Mouse (Mus musculus): Measurements from ENCODE around the gene Pde3a. TPM values are rescaled to one million over a fixed set of nuclear protein-coding genes. Genes with fewer than 3 reads are reported as not detected.

Pde3a gene
- polyA plus RNA-seq (2012; ENCODE audit: insufficient read depth, low replicate concordance), result 3.9 and 4.4 TPM in 2 replicates

GRCm38 (mm10) chr6:141248691-141249584, at the start of gene Pde3a:
Gene Pde3a (plus strand): TSS chr6:141249269.
- Histone ChIP-seq H3K9me3 (no peaks in the 10 kb centered on the region), H3K4me3 (replicated peaks) (peak within 1 kb of the TSS; percentile 97), H3K36me3 (replicated peaks; ENCODE audit: low read length) (peaks cover 16% of the 10 kb centered on the region), H3K27me3 (replicated peaks) (peaks cover 17% of the 10 kb centered on the region), H3K4me1 (peaks cover 49% of the 10 kb centered on the region)
- TF ChIP-seq FLI1 (IDR thresholded peaks at IDR 0.05; ENCODE audit: low read length), result no peak
- TF ChIP-seq GATA1 (IDR thresholded peaks at IDR 0.05; ENCODE audit: borderline replicate concordance, low read length), result no peak

DNA sequence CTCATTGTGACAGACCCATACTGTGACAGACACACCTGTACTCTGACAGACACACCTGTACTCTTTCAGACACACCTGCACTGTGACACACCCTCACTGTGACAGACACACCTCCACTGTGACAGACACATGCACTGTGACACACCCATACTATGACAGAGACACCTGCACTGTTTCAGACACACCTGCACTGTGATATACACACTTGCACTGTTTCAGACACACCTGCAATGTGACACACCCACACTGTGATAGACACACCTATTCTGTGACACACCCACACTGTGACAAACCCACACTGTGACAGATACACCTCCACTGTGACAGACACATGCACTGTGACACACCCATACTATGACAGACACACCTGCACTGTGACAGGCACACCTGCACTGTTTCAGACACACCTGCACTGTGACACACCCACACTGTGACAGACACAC, 48.9 kb upstream of the Pde3a start:
- H3K36me3 ChIP-seq (replicated peaks; ENCODE audit: low read length), result no peaks in the 10 kb centered on the region
- no peak overlapping the region for H3K4me3 ChIP-seq (replicated peaks)
- TF ChIP-seq GATA1 (IDR thresholded peaks at IDR 0.05; ENCODE audit: borderline replicate concordance, low read length) (no peak), FLI1 (IDR thresholded peaks at IDR 0.05; ENCODE audit: low read length) (no peak)
- H3K4me1 ChIP-seq, result no peaks in the 10 kb centered on the region; the same call in 1 of the 2 replicates
- peaks cover 14% of the 10 kb centered on the region; the same call in 1 of the 2 replicates for H3K9me3 ChIP-seq
- no peaks in the 10 kb centered on the region for H3K27me3 ChIP-seq (replicated peaks)

- TF ChIP-seq FLI1 (IDR thresholded peaks at IDR 0.05; ENCODE audit: low read length), result no peak
- TF ChIP-seq GATA1 (IDR thresholded peaks at IDR 0.05; ENCODE audit: borderline replicate concordance, low read length), result no peak
- no peaks in the 10 kb centered on the region for H3K4me1 ChIP-seq
- H3K36me3 ChIP-seq (replicated peaks; ENCODE audit: low read length), result no peaks in the 10 kb centered on the region
- H3K9me3 ChIP-seq, result peaks cover 11% of the 10 kb centered on the region; the same call in 1 of the 2 replicates
- H3K27me3 ChIP-seq (replicated peaks), result no peaks in the 10 kb centered on the region
- H3K4me3 ChIP-seq (replicated peaks), result no peak overlapping the region
These were observed 41.5 kb upstream of the Pde3a start for GRCm38 (mm10) chr6:141207531-141207930.

DNA sequence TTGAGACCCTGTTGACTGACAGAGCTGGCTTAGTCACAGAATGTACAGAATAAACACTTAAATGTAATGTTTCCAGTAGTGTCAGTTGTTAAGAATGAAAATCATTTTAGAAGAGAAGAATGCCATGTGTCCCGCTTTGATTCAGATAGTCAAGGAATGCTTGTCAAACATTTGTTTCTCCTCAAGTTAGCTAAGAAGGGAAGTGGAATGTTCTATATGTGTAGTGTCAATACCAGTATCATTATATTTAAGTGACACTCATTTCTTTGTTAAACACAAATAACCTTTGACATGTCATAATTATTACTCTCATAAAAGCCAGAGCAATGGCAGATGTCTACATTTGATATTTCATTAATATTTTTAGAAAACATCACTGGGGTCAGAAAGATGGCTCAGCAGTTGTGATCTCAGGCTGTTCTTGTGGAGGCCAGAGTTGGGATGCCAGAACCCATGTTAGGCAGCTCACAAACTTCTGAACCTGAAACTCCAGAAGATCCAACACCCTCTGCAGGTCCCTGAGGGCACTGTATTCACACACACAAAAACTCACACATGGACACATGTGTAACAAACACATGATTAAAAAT, 40.7 kb upstream of the Pde3a start:
- no peak overlapping the region for H3K4me3 ChIP-seq (replicated peaks)
- TF ChIP-seq GATA1 (IDR thresholded peaks at IDR 0.05; ENCODE audit: borderline replicate concordance, low read length) (no peak), FLI1 (IDR thresholded peaks at IDR 0.05; ENCODE audit: low read length) (no peak)
- H3K9me3 ChIP-seq, result peaks cover 11% of the 10 kb centered on the region; the same call in 1 of the 2 replicates
- no peaks in the 10 kb centered on the region for H3K36me3 ChIP-seq (replicated peaks; ENCODE audit: low read length)
- no peaks in the 10 kb centered on the region for H3K27me3 ChIP-seq (replicated peaks)
- H3K4me1 ChIP-seq, result no peaks in the 10 kb centered on the region

DNA sequence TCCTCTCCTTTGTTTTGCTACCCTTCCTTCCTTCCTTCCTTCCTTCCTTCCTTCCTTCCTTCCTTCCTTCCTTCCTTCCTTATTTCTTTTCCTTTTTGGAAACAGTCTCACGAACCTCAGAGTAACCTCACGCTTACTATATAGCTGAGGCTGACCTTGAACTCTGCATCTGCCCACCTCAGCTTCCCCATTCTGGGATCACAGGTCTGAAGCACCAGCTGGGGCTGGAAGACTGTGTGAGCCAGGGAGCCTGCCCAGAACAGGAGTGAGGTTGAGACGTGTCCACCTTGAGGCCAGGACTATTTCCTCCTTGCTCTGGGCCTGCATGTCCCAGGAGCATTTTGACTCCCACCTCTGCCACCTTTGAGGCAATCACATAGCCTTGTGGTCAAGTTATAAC, 39.0 kb upstream of the Pde3a start:
- Histone ChIP-seq H3K27me3 (replicated peaks) (no peaks in the 10 kb centered on the region), H3K36me3 (replicated peaks; ENCODE audit: low read length) (no peaks in the 10 kb centered on the region), H3K4me1 (no peaks in the 10 kb centered on the region), H3K9me3 (peaks cover 11% of the 10 kb centered on the region; the same call in 1 of the 2 replicates), H3K4me3 (replicated peaks) (no peak overlapping the region)
- TF ChIP-seq FLI1 (IDR thresholded peaks at IDR 0.05; ENCODE audit: low read length), result no peak
- no peak for TF ChIP-seq GATA1 (IDR thresholded peaks at IDR 0.05; ENCODE audit: borderline replicate concordance, low read length)

GRCm38 (mm10) chr6:141221081-141221480, 28.0 kb upstream of the Pde3a start:
- no peaks in the 10 kb centered on the region for H3K4me1 ChIP-seq
- H3K4me3 ChIP-seq (replicated peaks), result no peak overlapping the region
- H3K9me3 ChIP-seq, result peaks cover 8% of the 10 kb centered on the region
- TF ChIP-seq GATA1 (IDR thresholded peaks at IDR 0.05; ENCODE audit: borderline replicate concordance, low read length) (no peak), FLI1 (IDR thresholded peaks at IDR 0.05; ENCODE audit: low read length) (no peak)
- H3K36me3 ChIP-seq (replicated peaks; ENCODE audit: low read length), result no peaks in the 10 kb centered on the region
- peaks cover 1% of the 10 kb centered on the region for H3K27me3 ChIP-seq (replicated peaks)

DNA sequence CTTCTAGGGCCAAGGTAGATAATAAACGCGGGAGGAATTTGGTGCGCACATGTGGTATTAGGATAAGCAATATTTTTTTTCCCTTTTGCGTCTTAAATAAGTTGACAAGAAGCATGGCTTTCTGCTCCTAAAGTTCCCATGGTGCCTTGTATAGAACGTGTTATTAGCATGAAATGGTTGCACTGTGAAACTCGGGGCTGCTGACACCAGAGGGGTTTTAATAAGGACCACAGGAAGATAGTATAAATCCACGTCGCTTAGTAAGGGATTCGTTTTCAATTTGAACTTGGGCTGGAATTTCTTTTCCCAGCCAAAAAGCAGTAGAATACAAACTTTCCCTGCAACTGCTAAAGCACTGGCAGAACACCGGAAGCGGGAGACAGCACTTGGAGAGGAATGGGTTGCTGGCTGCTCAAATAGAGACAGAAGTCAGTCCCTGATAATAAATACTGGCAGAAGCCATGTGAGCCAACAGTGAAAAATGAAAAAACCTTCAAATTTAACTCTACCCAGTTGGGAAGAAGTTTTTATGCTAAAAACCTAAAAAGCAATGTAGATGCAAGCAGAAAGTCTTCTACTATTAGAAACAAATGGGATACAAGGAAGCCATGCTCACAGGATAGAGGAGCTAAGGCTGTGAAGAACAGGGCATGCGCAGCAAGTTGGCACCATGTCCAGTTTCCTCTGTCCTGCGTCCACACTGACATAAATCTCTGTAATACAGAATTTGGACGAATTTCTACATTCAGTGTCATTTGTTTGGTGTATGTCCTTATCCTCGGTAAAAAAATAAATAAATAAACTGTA, 22.0 kb upstream of the Pde3a start:
- Histone ChIP-seq H3K9me3 (no peaks in the 10 kb centered on the region), H3K27me3 (replicated peaks) (no peaks in the 10 kb centered on the region), H3K36me3 (replicated peaks; ENCODE audit: low read length) (no peaks in the 10 kb centered on the region), H3K4me1 (no peaks in the 10 kb centered on the region; the same call in 1 of the 2 replicates), H3K4me3 (replicated peaks) (no peak overlapping the region)
- TF ChIP-seq GATA1 (IDR thresholded peaks at IDR 0.05; ENCODE audit: borderline replicate concordance, low read length), result no peak
- TF ChIP-seq FLI1 (IDR thresholded peaks at IDR 0.05; ENCODE audit: low read length), result no peak

DNA sequence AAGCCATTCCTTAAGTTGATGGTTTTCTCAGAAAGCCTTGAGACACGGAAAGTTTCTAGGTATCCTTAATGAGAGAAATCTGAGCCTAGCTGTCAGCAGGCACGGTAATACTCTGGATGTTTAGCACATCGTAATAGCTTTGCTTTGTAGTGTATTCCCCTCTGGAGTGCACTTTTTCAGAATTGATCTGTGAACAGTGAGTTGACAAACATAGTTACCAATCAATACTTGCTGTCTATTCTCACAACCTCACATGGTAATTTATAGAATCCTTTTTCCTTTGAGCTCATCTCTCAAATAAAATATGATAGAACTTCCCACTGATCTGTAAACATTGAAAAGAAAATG, 21.4 kb upstream of the Pde3a start:
- Histone ChIP-seq H3K27me3 (replicated peaks) (no peaks in the 10 kb centered on the region), H3K36me3 (replicated peaks; ENCODE audit: low read length) (no peaks in the 10 kb centered on the region), H3K4me3 (replicated peaks) (no peak overlapping the region), H3K4me1 (no peaks in the 10 kb centered on the region; the same call in 1 of the 2 replicates), H3K9me3 (no peaks in the 10 kb centered on the region)
- TF ChIP-seq GATA1 (IDR thresholded peaks at IDR 0.05; ENCODE audit: borderline replicate concordance, low read length), result no peak
- TF ChIP-seq FLI1 (IDR thresholded peaks at IDR 0.05; ENCODE audit: low read length), result no peak

GRCm38 (mm10) chr6:141232756-141233382, 16.2 kb upstream of the Pde3a start:
- TF ChIP-seq FLI1 (IDR thresholded peaks at IDR 0.05; ENCODE audit: low read length) (no peak), GATA1 (IDR thresholded peaks at IDR 0.05; ENCODE audit: borderline replicate concordance, low read length) (no peak)
- Histone ChIP-seq H3K9me3 (no peaks in the 10 kb centered on the region), H3K27me3 (replicated peaks) (no peaks in the 10 kb centered on the region), H3K36me3 (replicated peaks; ENCODE audit: low read length) (no peaks in the 10 kb centered on the region), H3K4me1 (no peaks in the 10 kb centered on the region; the same call in 1 of the 2 replicates), H3K4me3 (replicated peaks) (no peak overlapping the region)
